Mouse (Mus musculus) E14TG2a.4 (cell line): Measurements from ENCODE around the gene Timm8b.

ENCODE experiments used
- CTCF ChIP-seq: conservative IDR thresholded peaks from 2 replicates; pipeline ENCODE4 v1.5.1; 2014; ENCODE audit warnings: low read length
- NANOG ChIP-seq: IDR thresholded peaks from 2 replicates; pipeline ENCODE4 v1.6.1; 2014; ENCODE audit warnings: borderline replicate concordance, low read length, mixed read lengths

GRCm38 (mm10) chr9:50586955-50587354, 16.8 kb upstream of the Timm8b start:
- TF ChIP-seq CTCF (no peak), NANOG (no peak)
